Mouse (Mus musculus) heart, postnatal 0 days (tissue): ENCODE measurements around the gene Gpam. TPM values are rescaled to one million over a fixed set of nuclear protein-coding genes. Genes with fewer than 3 reads are reported as not detected.

Experiments
- ATAC-seq: fragments of 200-750 bp; cut with Nextera tagmentation; 2 replicates; pipeline ENCODE4 v1.8.0; 2017; ENCODE audit warnings: low read depth, moderate number of reproducible peaks, moderate library complexity; ENCODE audit not compliant: insufficient read depth
- DNase-seq: peaks from one replicate; pipeline ENCODE4 v3.0.0-alpha.2; 2016; ENCODE audit warnings: low spot score
- H3K27ac ChIP-seq: fragments of 300-500 bp; sonication (generic); 2 replicates; pipeline ENCODE4 v1.5.1; 2014; ENCODE audit warnings: low read depth, mild to moderate bottlenecking
- H3K27me3 ChIP-seq: fragments of 300-500 bp; sonication (generic); 2 replicates; pipeline ENCODE4 v1.6.1; 2014; ENCODE audit warnings: low read length, mixed read lengths; ENCODE audit not compliant: control insufficient read depth, insufficient read depth
- H3K36me3 ChIP-seq: fragments of 300-500 bp; sonication (generic); replicated peaks from 2 replicates; pipeline ENCODE4 v1.6.1; 2014; ENCODE audit warnings: low read length, mixed read lengths; ENCODE audit not compliant: control insufficient read depth, insufficient read depth
- H3K4me1 ChIP-seq: fragments of 300-500 bp; sonication (generic); 2 replicates; pipeline ENCODE4 v1.6.1; 2014; ENCODE audit warnings: antibody characterized with exemption; ENCODE audit not compliant: control insufficient read depth, insufficient read depth
- H3K4me2 ChIP-seq: fragments of 300-500 bp; sonication (generic); 2 replicates; pipeline ENCODE4 v1.6.1; 2014; ENCODE audit warnings: low read depth, mild to moderate bottlenecking, low read length, moderate library complexity
- H3K4me3 ChIP-seq: fragments of 300-500 bp; sonication (generic); 2 replicates; pipeline ENCODE4 v1.5.1; 2014; ENCODE audit warnings: low read depth, low read length
- H3K9ac ChIP-seq: fragments of 300-500 bp; sonication (generic); replicated peaks from 2 replicates; pipeline ENCODE4 v1.6.1; 2014; ENCODE audit warnings: low read depth, low read length, mixed read lengths
- H3K9me3 ChIP-seq: fragments of 300-500 bp; sonication (generic); replicated peaks from 2 replicates; pipeline ENCODE4 v1.6.1; 2016; ENCODE audit warnings: low read length; ENCODE audit not compliant: control insufficient read depth
- CTCF ChIP-seq: IDR thresholded peaks from 2 replicates; pipeline ENCODE4 v1.5.1; 2016; ENCODE audit warnings: antibody characterized with exemption, control low read depth, low read depth
- EP300 ChIP-seq: IDR thresholded peaks from 2 replicates; pipeline ENCODE4 v1.6.1; 2016; ENCODE audit warnings: antibody characterized with exemption, low read depth
- WGBS: fragments of 180-500 bp; shearing (Covaris S2); extraction: QIAGEN DNeasy Blood & Tissue Kit; methylation state at CpG from one replicate; pipeline ENCODE4 v1.1.7; 2014; 5-methylcytosine and 5-hydroxymethylcytosine counted together
- polyA plus RNA-seq: library from polyadenylated mRNA; unstranded; fragments of >200 nt; fragmentation: Nextera tagmentation; extraction: Ambion mirVana; gene quantifications from 2 replicates; pipeline ENCODE4 v1.2.1, GENCODE M21; 2015
- total RNA-seq: library from RNA; depleted of rRNA; stranded (reverse); fragments of >200 nt; gene quantifications from 2 replicates; pipeline ENCODE4 v1.2.3, GENCODE M21; 2014; ENCODE audit warnings: low replicate concordance

Gpam gene
- total and polyA plus RNA-seq, 2 experiments from 2014 or later: 15.7 to 60.2 TPM

DNA sequence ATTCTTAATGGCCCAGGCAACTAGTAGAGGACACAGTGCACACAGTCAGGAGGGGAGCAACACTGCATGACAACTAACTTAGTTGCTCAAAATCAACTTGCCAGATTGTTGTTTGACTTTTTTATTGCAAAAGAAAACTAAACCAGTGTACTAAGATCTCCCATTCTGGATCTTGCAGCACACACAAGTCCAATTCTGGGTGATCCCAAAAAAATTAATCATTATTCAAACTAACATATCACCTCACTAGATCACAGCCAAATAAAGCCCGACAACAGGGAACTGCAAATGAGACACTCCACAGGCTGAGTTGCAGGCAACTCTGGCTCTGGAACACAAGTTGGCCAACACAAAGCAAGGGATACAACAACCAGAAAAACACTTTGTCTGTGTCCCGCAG, 39.7 kb upstream of the Gpam start:
- no peaks in the 10 kb centered on the region for H3K27me3 ChIP-seq
- no peaks in the 10 kb centered on the region for H3K36me3 ChIP-seq
- ATAC-seq: no peak
- no peak for TF ChIP-seq EP300
- TF ChIP-seq CTCF: no peak
- H3K27ac ChIP-seq: no peak overlapping the region
- H3K4me1 ChIP-seq: no peaks in the 10 kb centered on the region
- H3K4me3 ChIP-seq: no peak overlapping the region
- DNase-seq: no peak
- WGBS: 85% methylated on average over 2 of the region's 2 CpGs
- H3K9me3 ChIP-seq: no peaks in the 10 kb centered on the region
- no peak overlapping the region for H3K9ac ChIP-seq
- H3K4me2 ChIP-seq: no peak overlapping the region

GRCm38 (mm10) chr19:55165954-55166353, 38.9 kb upstream of the Gpam start:
- Histone ChIP-seq H3K9me3 (no peaks in the 10 kb centered on the region), H3K27me3 (no peaks in the 10 kb centered on the region), H3K36me3 (no peaks in the 10 kb centered on the region), H3K4me3 (no peak overlapping the region), H3K4me2 (no peak overlapping the region), H3K4me1 (no peaks in the 10 kb centered on the region), H3K9ac (no peak overlapping the region), H3K27ac (no peak overlapping the region)
- 69% methylated on average over 4 of the region's 4 CpGs for WGBS
- TF ChIP-seq CTCF (no peak), EP300 (no peak)
- DNase-seq: no peak
- ATAC-seq: no peak

DNA sequence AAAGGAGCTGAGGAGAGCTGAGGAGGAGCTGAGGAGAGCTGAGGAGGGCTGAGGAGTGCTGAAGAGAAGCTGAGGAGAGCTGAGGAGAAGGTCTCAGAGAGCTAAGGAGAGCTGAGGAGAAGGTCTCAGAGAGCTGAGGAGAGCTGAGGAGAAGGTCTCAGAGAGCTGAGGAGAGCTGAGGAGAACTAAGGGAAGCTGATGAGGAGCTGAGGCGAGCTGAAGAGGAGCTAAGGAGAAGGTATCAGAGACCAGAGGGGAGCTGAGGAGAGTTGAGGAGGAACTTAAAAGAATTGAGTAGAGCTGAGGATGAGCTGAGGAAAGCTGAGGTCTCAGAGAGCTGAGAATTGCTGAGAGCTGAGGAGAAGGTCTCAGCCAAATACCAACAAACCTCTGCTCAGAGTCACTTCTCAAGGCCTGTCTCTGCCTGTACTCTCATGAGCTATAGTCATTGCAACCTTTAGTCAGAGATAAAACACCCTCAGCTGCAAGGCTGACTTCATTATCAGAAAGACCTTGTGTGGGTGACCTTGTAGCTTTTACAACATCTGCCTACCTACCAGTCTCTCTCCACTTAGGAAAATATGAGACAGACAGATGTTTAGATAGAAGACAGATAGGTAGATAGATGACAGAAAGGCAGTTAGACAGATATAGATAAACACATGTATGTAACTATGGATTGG, 38.3 kb upstream of the Gpam start:
- Histone ChIP-seq H3K27me3 (no peaks in the 10 kb centered on the region), H3K27ac (no peak overlapping the region), H3K4me1 (no peaks in the 10 kb centered on the region), H3K9me3 (no peaks in the 10 kb centered on the region), H3K4me2 (no peak overlapping the region), H3K9ac (no peak overlapping the region), H3K36me3 (no peaks in the 10 kb centered on the region), H3K4me3 (no peak overlapping the region)
- ATAC-seq (no peak), DNase-seq (no peak)
- WGBS: 56% methylated on average over 1 of the region's 1 CpGs
- no peak for TF ChIP-seq CTCF
- TF ChIP-seq EP300: no peak

DNA sequence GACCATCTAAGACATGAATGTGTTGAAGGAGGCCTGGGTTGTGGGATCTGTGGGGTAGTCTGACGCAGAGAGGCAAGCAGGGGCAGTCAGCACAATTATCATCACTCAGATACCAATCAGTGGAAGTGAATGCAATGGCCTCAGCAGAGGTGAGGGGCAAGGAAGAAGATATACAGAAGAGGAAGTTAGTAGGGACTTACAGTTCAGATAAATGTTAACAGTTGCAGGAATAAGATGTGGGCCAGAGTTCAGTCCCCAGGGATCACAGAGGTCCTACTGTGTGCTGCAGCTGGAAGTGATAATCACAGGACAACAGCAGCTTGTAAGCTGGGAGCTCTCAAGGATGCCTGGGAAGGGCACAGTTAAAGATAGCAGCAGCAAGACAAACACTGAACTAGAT, 37.1 kb upstream of the Gpam start:
- Histone ChIP-seq H3K27me3 (no peaks in the 10 kb centered on the region), H3K4me2 (no peak overlapping the region), H3K4me3 (no peak overlapping the region), H3K9me3 (no peaks in the 10 kb centered on the region), H3K36me3 (no peaks in the 10 kb centered on the region), H3K4me1 (no peaks in the 10 kb centered on the region), H3K9ac (no peak overlapping the region), H3K27ac (no peak overlapping the region)
- no peak for DNase-seq
- no peak for TF ChIP-seq EP300
- TF ChIP-seq CTCF: no peak
- ATAC-seq: no peak
- WGBS: 63% methylated on average over 1 of the region's 1 CpGs

GRCm38 (mm10) chr19:55162271-55162670, 35.2 kb upstream of the Gpam start:
- H3K4me3 ChIP-seq: no peak overlapping the region
- H3K4me1 ChIP-seq: no peaks in the 10 kb centered on the region
- DNase-seq (no peak), ATAC-seq (no peak)
- WGBS: 74% methylated on average over 4 of the region's 4 CpGs
- H3K27me3 ChIP-seq: no peaks in the 10 kb centered on the region
- H3K9me3 ChIP-seq: no peaks in the 10 kb centered on the region
- H3K27ac ChIP-seq: no peak overlapping the region
- H3K36me3 ChIP-seq: no peaks in the 10 kb centered on the region
- TF ChIP-seq CTCF (no peak), EP300 (no peak)
- H3K4me2 ChIP-seq: no peak overlapping the region
- no peak overlapping the region for H3K9ac ChIP-seq

- DNase-seq (no peak), ATAC-seq (no peak)
- TF ChIP-seq EP300: no peak
Observed at GRCm38 (mm10) chr19:55159826-55160225, 32.8 kb upstream of the Gpam start.

More at GRCm38 (mm10) chr19:55159826-55160225, 32.8 kb upstream of the Gpam start:
- Histone ChIP-seq H3K36me3 (no peaks in the 10 kb centered on the region), H3K4me1 (no peaks in the 10 kb centered on the region), H3K4me2 (no peak overlapping the region), H3K9ac (no peak overlapping the region), H3K9me3 (no peaks in the 10 kb centered on the region), H3K4me3 (no peak overlapping the region), H3K27me3 (no peaks in the 10 kb centered on the region), H3K27ac (no peak overlapping the region)
- WGBS: 58% methylated on average over 6 of the region's 6 CpGs
